Mouse (Mus musculus): ENCODE data around the gene Fmnl1. TPM values are rescaled to one million over a fixed set of nuclear protein-coding genes. Genes with fewer than 3 reads are reported as not detected.

Gene Fmnl1
- polyA plus RNA-seq, 1 experiment from 2014 or later: 2.5 TPM

DNA sequence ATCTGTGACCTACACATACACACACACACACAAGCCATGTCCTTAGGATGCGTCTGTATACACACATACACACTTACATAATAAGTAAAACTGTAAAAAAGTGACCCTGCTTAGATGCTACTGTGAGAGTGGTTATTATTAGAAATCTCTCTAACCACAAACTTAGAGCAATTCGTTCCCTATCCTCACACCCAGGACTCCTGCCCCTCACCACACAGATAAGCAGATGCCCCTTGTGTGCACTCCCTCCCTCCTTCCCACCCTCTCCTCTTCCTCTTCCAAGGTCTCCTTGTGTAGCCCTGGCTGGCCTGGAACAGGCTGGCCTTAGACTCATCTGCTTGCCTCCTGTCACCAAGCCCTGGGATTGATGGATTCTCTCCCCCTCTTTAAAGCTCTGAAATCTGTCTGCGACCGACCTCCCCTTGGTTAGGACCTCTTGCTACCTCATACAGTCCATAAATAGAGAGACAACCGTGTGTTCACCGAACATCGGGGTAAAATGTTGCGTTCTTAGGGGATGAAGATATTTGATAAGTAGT, 34.8 kb upstream of the Fmnl1 start:
- H3K27me3 ChIP-seq (ENCODE audit: insufficient read depth, low read length): no peaks in the 10 kb centered on the region
- no peak for TF ChIP-seq CTCF (IDR thresholded peaks at IDR 0.05; ENCODE audit: low read depth)
- no peaks in the 10 kb centered on the region for H3K9me3 ChIP-seq (ENCODE audit: low read depth, low read length)
- no peak overlapping the region for H3K27ac ChIP-seq (ENCODE audit: low read depth)
- no peak overlapping the region for H3K4me3 ChIP-seq (ENCODE audit: low read depth, low read length)
- no peak overlapping the region for H3K9ac ChIP-seq
- 0 out of 2 replicates have a peak, but pooled peaks cover 11% of the 10 kb centered on the region for H3K36me3 ChIP-seq (ENCODE audit: insufficient read depth)
- no peak for ATAC-seq (ENCODE audit: insufficient read depth)
- H3K4me2 ChIP-seq: no peak overlapping the region
- DNase-seq: no peak
- H3K4me1 ChIP-seq (ENCODE audit: insufficient read depth): peaks cover 15% of the 10 kb centered on the region
- 70% methylated on average over 8 of the region's 8 CpGs for WGBS

DNA sequence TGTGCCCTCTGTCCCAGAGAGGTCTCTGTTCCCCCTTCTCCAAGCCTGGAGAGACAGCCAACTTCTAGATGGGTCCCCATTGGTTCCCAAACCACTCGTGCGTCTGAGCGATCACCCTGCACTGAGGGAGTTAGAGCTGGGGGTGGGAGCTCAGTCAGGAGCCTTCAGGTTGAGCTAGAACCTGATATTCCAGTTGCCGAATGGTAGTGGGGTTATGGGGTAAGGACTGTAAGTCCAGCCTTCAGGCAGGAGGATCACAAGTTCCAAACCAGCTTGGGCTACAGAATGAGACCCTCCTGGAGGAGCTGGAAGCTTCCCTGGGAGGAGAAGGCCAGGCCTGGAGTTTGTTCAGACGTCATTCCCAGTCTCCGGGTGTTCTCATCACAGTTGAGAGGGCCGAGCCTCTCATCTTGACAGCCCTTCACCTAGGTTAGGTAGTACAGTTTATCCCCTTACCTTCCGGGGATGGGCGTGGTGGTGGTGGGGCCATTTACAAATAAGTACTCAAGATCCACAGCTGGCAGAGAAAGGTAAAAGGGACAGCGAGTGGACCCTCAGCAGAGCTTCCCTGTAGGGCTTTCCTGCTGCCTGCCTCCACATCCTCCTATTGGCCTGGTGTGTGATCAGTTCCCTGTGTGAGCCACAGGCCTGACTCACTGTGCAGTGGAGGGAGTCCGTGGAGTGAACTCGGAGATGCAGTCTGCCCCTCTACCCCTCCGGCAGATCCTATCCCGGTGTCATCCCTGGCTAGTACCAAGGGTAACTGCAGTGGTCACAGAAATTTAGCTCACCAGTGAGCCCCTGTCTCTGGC, 30.8 kb upstream of the Fmnl1 start:
- Histone ChIP-seq H3K4me2 (no peak overlapping the region), H3K27me3 (ENCODE audit: insufficient read depth, low read length) (no peaks in the 10 kb centered on the region), H3K27ac (ENCODE audit: low read depth) (peak overlapping the region; percentile 89), H3K36me3 (ENCODE audit: insufficient read depth) (0 out of 2 replicates have a peak, but pooled peaks cover 11% of the 10 kb centered on the region), H3K4me1 (ENCODE audit: insufficient read depth) (peaks cover 26% of the 10 kb centered on the region), H3K9ac (peak overlapping the region; percentile 35; the same call in 1 of the 2 replicates), H3K9me3 (ENCODE audit: low read depth, low read length) (no peaks in the 10 kb centered on the region), H3K4me3 (ENCODE audit: low read depth, low read length) (no peak overlapping the region)
- ATAC-seq (ENCODE audit: insufficient read depth) (peak; percentile 1; the same call in 1 of the 2 replicates), DNase-seq (no peak)
- no peak for TF ChIP-seq CTCF (IDR thresholded peaks at IDR 0.05; ENCODE audit: low read depth)
- WGBS: 73% methylated on average over 14 of the region's 14 CpGs

DNA sequence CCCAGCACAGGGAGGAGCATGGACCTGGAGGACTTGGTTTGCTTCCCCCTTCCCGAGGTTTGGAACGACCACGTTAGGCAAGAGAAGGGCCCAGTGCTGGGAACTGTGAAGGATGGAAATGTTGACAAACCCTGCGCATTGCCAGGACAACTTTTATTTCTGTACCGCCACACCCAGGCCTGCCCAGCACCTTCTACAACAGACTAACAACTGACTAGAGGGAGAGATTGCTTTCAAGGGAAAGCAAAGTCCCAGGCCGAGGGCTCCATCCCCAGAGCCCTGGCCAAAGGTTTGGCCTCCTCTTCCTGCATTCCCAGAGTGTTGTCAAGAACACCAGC, 30.2 kb upstream of the Fmnl1 start:
- Histone ChIP-seq H3K4me3 (ENCODE audit: low read depth, low read length) (no peak overlapping the region), H3K4me2 (no peak overlapping the region), H3K27ac (ENCODE audit: low read depth) (peak overlapping the region; percentile 89), H3K9ac (peak overlapping the region; percentile 35; the same call in 1 of the 2 replicates), H3K9me3 (ENCODE audit: low read depth, low read length) (no peaks in the 10 kb centered on the region), H3K36me3 (ENCODE audit: insufficient read depth) (0 out of 2 replicates have a peak, but pooled peaks cover 11% of the 10 kb centered on the region), H3K27me3 (ENCODE audit: insufficient read depth, low read length) (no peaks in the 10 kb centered on the region), H3K4me1 (ENCODE audit: insufficient read depth) (peaks cover 26% of the 10 kb centered on the region)
- TF ChIP-seq CTCF (IDR thresholded peaks at IDR 0.05; ENCODE audit: low read depth): no peak
- WGBS: 49% methylated on average over 6 of the region's 6 CpGs
- no peak for DNase-seq
- ATAC-seq (ENCODE audit: insufficient read depth): peak; percentile 1; the same call in 1 of the 2 replicates

DNA sequence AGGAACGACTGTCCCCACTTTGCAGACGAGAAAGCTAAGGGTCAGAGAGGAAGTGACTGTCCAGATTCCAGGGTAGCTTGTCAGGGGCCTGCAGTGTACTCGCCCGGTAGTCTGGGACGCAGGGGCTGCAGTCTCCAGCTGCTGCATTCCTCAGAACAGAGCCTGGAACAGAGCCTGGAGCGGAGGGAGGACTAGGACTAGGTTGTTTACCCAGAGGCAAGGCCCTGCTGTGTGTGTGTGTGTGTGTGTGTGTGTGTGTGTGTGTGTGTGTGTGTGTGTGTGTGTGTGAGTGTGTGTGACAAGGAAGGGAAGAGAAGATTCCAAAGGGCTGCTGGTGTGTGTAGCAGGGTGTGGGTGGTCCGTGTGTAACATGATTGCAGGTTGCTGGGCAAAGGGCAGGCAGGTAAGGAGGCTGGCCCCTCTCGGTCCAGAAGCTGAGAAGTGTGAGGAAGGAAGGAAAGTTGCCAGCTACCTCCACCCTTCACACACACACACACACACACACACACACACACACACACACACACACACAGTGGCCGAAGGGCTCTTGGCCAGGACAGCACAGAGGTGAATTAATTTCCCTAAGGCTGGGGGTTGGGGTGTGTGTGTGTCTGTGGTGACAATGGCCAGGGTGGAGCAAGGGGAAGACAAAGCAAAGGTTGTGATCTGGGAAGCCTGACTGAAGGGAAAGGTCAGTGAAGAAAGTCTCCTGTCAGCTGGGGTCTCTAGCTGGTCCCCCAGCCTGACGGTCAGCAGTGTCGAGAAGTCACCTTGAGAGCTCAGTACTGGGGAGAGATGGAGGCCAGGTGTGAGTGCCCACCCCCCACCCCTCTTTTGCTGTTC, 29.6 kb upstream of the Fmnl1 start:
- peak overlapping the region; percentile 35 for H3K9ac ChIP-seq
- H3K27me3 ChIP-seq (ENCODE audit: insufficient read depth, low read length): no peaks in the 10 kb centered on the region
- ATAC-seq (ENCODE audit: insufficient read depth): peak; percentile 76
- DNase-seq: peak; percentile 82
- no peak overlapping the region for H3K4me3 ChIP-seq (ENCODE audit: low read depth, low read length)
- no peak for TF ChIP-seq CTCF (IDR thresholded peaks at IDR 0.05; ENCODE audit: low read depth)
- no peak overlapping the region for H3K4me2 ChIP-seq
- H3K9me3 ChIP-seq (ENCODE audit: low read depth, low read length): no peaks in the 10 kb centered on the region
- H3K4me1 ChIP-seq (ENCODE audit: insufficient read depth): peaks cover 26% of the 10 kb centered on the region
- peak overlapping the region; percentile 89 for H3K27ac ChIP-seq (ENCODE audit: low read depth)
- H3K36me3 ChIP-seq (ENCODE audit: insufficient read depth): 0 out of 2 replicates have a peak, but pooled peaks cover 11% of the 10 kb centered on the region
- WGBS: 17% methylated on average over 11 of the region's 11 CpGs

DNA sequence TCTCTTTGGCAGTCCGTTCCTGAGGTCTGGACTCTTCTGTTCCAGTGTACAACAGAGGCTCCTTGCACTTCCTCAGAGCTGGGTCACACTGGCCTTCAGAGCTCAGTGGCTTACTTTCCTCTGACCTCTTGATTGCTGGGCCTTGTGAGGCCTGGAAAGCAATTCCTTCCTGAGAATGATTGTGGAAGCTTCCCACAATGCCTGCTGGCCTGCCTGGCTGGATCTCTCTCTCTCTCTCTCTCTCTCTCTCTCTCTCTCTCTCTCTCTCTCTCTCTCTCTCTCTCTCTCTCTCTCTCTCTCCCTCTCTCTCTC, 29.0 kb upstream of the Fmnl1 start:
- Histone ChIP-seq H3K9ac (peak overlapping the region; percentile 35), H3K4me2 (no peak overlapping the region; the same call in 1 of the 2 replicates), H3K9me3 (ENCODE audit: low read depth, low read length) (no peaks in the 10 kb centered on the region), H3K36me3 (ENCODE audit: insufficient read depth) (0 out of 2 replicates have a peak, but pooled peaks cover 11% of the 10 kb centered on the region), H3K4me1 (ENCODE audit: insufficient read depth) (peaks cover 26% of the 10 kb centered on the region), H3K27ac (ENCODE audit: low read depth) (peak overlapping the region; percentile 89), H3K4me3 (ENCODE audit: low read depth, low read length) (no peak overlapping the region), H3K27me3 (ENCODE audit: insufficient read depth, low read length) (no peaks in the 10 kb centered on the region)
- peak; percentile 43 for DNase-seq
- TF ChIP-seq CTCF (IDR thresholded peaks at IDR 0.05; ENCODE audit: low read depth): no peak
- ATAC-seq (ENCODE audit: insufficient read depth): peak; percentile 10; the same call in 1 of the 2 replicates
- 7% methylated on average over 1 of the region's 1 CpGs for whole genome bisulfite sequencing

DNA sequence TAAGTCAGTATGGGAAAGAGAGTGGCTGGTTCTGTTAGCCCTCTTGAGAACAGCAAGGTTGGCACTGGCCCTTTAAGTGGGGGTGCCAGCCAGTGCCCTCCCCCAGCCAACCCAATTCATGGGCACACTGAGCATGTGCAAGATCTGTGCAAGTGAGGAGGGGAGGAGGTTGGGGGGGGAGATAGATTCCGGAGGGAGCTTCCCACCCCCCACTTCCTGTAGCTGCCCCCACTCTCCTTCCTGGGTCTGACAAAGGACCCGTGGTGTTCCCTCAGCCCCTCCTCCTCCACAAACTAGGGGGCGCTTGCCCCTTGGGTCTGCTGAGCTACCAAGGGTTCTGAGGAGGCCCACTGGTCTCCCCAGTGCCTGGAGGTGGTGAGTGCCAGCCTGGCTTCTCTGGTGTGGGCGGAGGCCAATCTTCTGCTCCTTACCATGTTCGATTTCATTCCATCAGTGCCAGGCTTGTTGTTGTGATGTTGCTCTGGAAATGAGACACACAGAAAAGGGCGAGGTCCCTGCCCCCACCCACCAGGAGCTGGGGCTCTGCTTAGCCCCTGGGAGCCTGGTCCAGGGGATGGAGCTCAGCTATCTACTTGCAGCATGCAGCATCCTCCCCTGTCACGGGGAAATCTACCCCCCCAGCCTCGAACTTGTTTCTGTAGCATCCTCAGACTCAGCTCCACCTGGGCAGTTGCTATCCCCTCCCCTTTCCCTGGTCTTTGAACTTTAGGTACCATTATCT, 28.3 kb upstream of the Fmnl1 start:
- 26% methylated on average over 8 of the region's 8 CpGs for WGBS
- ATAC-seq (ENCODE audit: insufficient read depth): peak; percentile 50
- TF ChIP-seq CTCF (IDR thresholded peaks at IDR 0.05; ENCODE audit: low read depth): peak; percentile 32

More for the DNA sequence above, 28.3 kb upstream of the Fmnl1 start:
- no peaks in the 10 kb centered on the region for H3K27me3 ChIP-seq (ENCODE audit: insufficient read depth, low read length)
- H3K27ac ChIP-seq (ENCODE audit: low read depth): peak overlapping the region; percentile 89
- H3K4me1 ChIP-seq (ENCODE audit: insufficient read depth): peaks cover 26% of the 10 kb centered on the region
- H3K9me3 ChIP-seq (ENCODE audit: low read depth, low read length): no peaks in the 10 kb centered on the region
- peak; percentile 80 for DNase-seq
- H3K9ac ChIP-seq: peak overlapping the region; percentile 32
- H3K4me2 ChIP-seq: peak overlapping the region; percentile 48
- 0 out of 2 replicates have a peak, but pooled peaks cover 11% of the 10 kb centered on the region for H3K36me3 ChIP-seq (ENCODE audit: insufficient read depth)
- H3K4me3 ChIP-seq (ENCODE audit: low read depth, low read length): peak overlapping the region; percentile 23; the same call in 1 of the 2 replicates

Measured in lung, embryonic 14.5 days (tissue).